Mouse (Mus musculus) midbrain, embryonic 13.5 days (tissue): ENCODE measurements around the gene Tada2a. TPM values are rescaled to one million over a fixed set of nuclear protein-coding genes. Genes with fewer than 3 reads are reported as not detected.

Experiments used
- polyA plus RNA-seq: library from polyadenylated mRNA; unstranded; fragments of >200 nt; fragmentation: Nextera tagmentation; extraction: Ambion mirVana; gene quantifications from 2 replicates; pipeline ENCODE4 v1.2.1, GENCODE M21; 2015

Tada2a gene
- polyA plus RNA-seq, 1 experiment from 2014 or later = 32.9 TPM

Other genes with a start within 250 kb of the Tada2a start
- 33.0 and 34.6 TPM in 2 replicates for gene Ddx52, start 187.5 kb downstream of the Tada2a start, polyA plus RNA-seq
- 34.2 and 34.4 TPM in 2 replicates for gene Synrg, start 165.2 kb downstream of the Tada2a start, polyA plus RNA-seq
- gene Dusp14, start 60.3 kb downstream of the Tada2a start, polyA plus RNA-seq = 8.2 and 9.1 TPM in 2 replicates
- 24.7 and 28.3 TPM in 2 replicates for gene Acaca, start 72 bp upstream of the Tada2a start, polyA plus RNA-seq
- 0.15 and 0.16 TPM in 2 replicates for gene Gm11437, start 37.9 kb upstream of the Tada2a start, polyA plus RNA-seq